Mouse (Mus musculus): ENCODE data around the gene Golm1.

The Golm1 gene

GRCm38 (mm10) chr13:59699131-59699530 is 23.5 kb upstream of the Golm1 start:
- no peak overlapping the region for H3K4me3 ChIP-seq (replicated peaks; ENCODE audit: low read length)
- peaks cover 10% of the 10 kb centered on the region for H3K27me3 ChIP-seq (ENCODE audit: insufficient read depth, low read length)
- H3K4me1 ChIP-seq (replicated peaks; ENCODE audit: low read depth, low read length), result peaks cover 12% of the 10 kb centered on the region
- no peaks in the 10 kb centered on the region for H3K9me3 ChIP-seq (ENCODE audit: low read length)
- H3K36me3 ChIP-seq (ENCODE audit: insufficient read depth, low read length), result no peaks in the 10 kb centered on the region
- TF ChIP-seq POU5F1 (IDR thresholded peaks at IDR 0.05; ENCODE audit: borderline replicate concordance, low read length) (no peak), NANOG (IDR thresholded peaks at IDR 0.05; ENCODE audit: borderline replicate concordance, low read length) (no peak), CTCF (conservative IDR thresholded peaks at IDR 0.05; ENCODE audit: low read length) (no peak)

GRCm38 (mm10) chr13:59695781-59696180 is 20.2 kb upstream of the Golm1 start:
- Histone ChIP-seq H3K9me3 (ENCODE audit: low read length) (peaks cover 5% of the 10 kb centered on the region), H3K4me3 (replicated peaks; ENCODE audit: low read length) (no peak overlapping the region), H3K27me3 (ENCODE audit: insufficient read depth, low read length) (no peaks in the 10 kb centered on the region), H3K4me1 (replicated peaks; ENCODE audit: low read depth, low read length) (peaks cover 14% of the 10 kb centered on the region), H3K36me3 (ENCODE audit: insufficient read depth, low read length) (no peaks in the 10 kb centered on the region)
- no peak for TF ChIP-seq CTCF (conservative IDR thresholded peaks at IDR 0.05; ENCODE audit: low read length)
- TF ChIP-seq NANOG (IDR thresholded peaks at IDR 0.05; ENCODE audit: borderline replicate concordance, low read length), result no peak
- TF ChIP-seq POU5F1 (IDR thresholded peaks at IDR 0.05; ENCODE audit: borderline replicate concordance, low read length), result no peak

GRCm38 (mm10) chr13:59694008-59694407 is 18.4 kb upstream of the Golm1 start, which contains the start of gene 4921517D22Rik:
Gene 4921517D22Rik (minus strand): TSS chr13:59694108.
- Histone ChIP-seq H3K36me3 (ENCODE audit: insufficient read depth, low read length) (no peaks in the 10 kb centered on the region), H3K4me3 (replicated peaks; ENCODE audit: low read length) (no peak within 1 kb of the TSS), H3K4me1 (replicated peaks; ENCODE audit: low read depth, low read length) (peaks cover 13% of the 10 kb centered on the region), H3K9me3 (ENCODE audit: low read length) (peaks cover 5% of the 10 kb centered on the region), H3K27me3 (ENCODE audit: insufficient read depth, low read length) (no peaks in the 10 kb centered on the region)
- TF ChIP-seq NANOG (IDR thresholded peaks at IDR 0.05; ENCODE audit: borderline replicate concordance, low read length) (no peak), CTCF (conservative IDR thresholded peaks at IDR 0.05; ENCODE audit: low read length) (no peak), POU5F1 (IDR thresholded peaks at IDR 0.05; ENCODE audit: borderline replicate concordance, low read length) (no peak)

- Histone ChIP-seq H3K4me3 (replicated peaks; ENCODE audit: low read length) (no peak overlapping the region), H3K36me3 (ENCODE audit: insufficient read depth, low read length) (no peaks in the 10 kb centered on the region), H3K4me1 (replicated peaks; ENCODE audit: low read depth, low read length) (peaks cover 13% of the 10 kb centered on the region), H3K9me3 (ENCODE audit: low read length) (peaks cover 5% of the 10 kb centered on the region), H3K27me3 (ENCODE audit: insufficient read depth, low read length) (no peaks in the 10 kb centered on the region)
- TF ChIP-seq POU5F1 (IDR thresholded peaks at IDR 0.05; ENCODE audit: borderline replicate concordance, low read length), result no peak
- no peak for TF ChIP-seq CTCF (conservative IDR thresholded peaks at IDR 0.05; ENCODE audit: low read length)
- no peak for TF ChIP-seq NANOG (IDR thresholded peaks at IDR 0.05; ENCODE audit: borderline replicate concordance, low read length)
These were observed 15.9 kb upstream of the Golm1 start for GRCm38 (mm10) chr13:59691478-59691877.

- Histone ChIP-seq H3K4me3 (replicated peaks; ENCODE audit: low read length) (no peak overlapping the region), H3K36me3 (ENCODE audit: insufficient read depth, low read length) (no peaks in the 10 kb centered on the region), H3K9me3 (ENCODE audit: low read length) (peaks cover 5% of the 10 kb centered on the region), H3K4me1 (replicated peaks; ENCODE audit: low read depth, low read length) (peaks cover 15% of the 10 kb centered on the region), H3K27me3 (ENCODE audit: insufficient read depth, low read length) (no peaks in the 10 kb centered on the region)
- peak; percentile 25; the same call in 1 of the 2 replicates for TF ChIP-seq CTCF (conservative IDR thresholded peaks at IDR 0.05; ENCODE audit: low read length)
- no peak for TF ChIP-seq NANOG (IDR thresholded peaks at IDR 0.05; ENCODE audit: borderline replicate concordance, low read length)
These were observed 15.0 kb upstream of the Golm1 start for GRCm38 (mm10) chr13:59690576-59690975.

- Histone ChIP-seq H3K36me3 (ENCODE audit: insufficient read depth, low read length) (no peaks in the 10 kb centered on the region), H3K4me1 (replicated peaks; ENCODE audit: low read depth, low read length) (peaks cover 22% of the 10 kb centered on the region), H3K9me3 (ENCODE audit: low read length) (peaks cover 5% of the 10 kb centered on the region), H3K4me3 (replicated peaks; ENCODE audit: low read length) (no peak overlapping the region), H3K27me3 (ENCODE audit: insufficient read depth, low read length) (no peaks in the 10 kb centered on the region)
- TF ChIP-seq POU5F1 (IDR thresholded peaks at IDR 0.05; ENCODE audit: borderline replicate concordance, low read length), result no peak
- no peak for TF ChIP-seq NANOG (IDR thresholded peaks at IDR 0.05; ENCODE audit: borderline replicate concordance, low read length)
- no peak for TF ChIP-seq CTCF (conservative IDR thresholded peaks at IDR 0.05; ENCODE audit: low read length)
These were observed 14.2 kb upstream of the Golm1 start for GRCm38 (mm10) chr13:59689843-59690242.

- Histone ChIP-seq H3K4me1 (replicated peaks; ENCODE audit: low read depth, low read length) (peaks cover 25% of the 10 kb centered on the region), H3K36me3 (ENCODE audit: insufficient read depth, low read length) (no peaks in the 10 kb centered on the region), H3K27me3 (ENCODE audit: insufficient read depth, low read length) (no peaks in the 10 kb centered on the region), H3K9me3 (ENCODE audit: low read length) (peaks cover 5% of the 10 kb centered on the region), H3K4me3 (replicated peaks; ENCODE audit: low read length) (no peak overlapping the region)
- no peak for TF ChIP-seq CTCF (conservative IDR thresholded peaks at IDR 0.05; ENCODE audit: low read length)
- no peak for TF ChIP-seq NANOG (IDR thresholded peaks at IDR 0.05; ENCODE audit: borderline replicate concordance, low read length)
- TF ChIP-seq POU5F1 (IDR thresholded peaks at IDR 0.05; ENCODE audit: borderline replicate concordance, low read length), result no peak
These were observed 13.7 kb upstream of the Golm1 start for GRCm38 (mm10) chr13:59689313-59689712.

- H3K27me3 ChIP-seq (ENCODE audit: insufficient read depth, low read length), result no peaks in the 10 kb centered on the region
- no peak overlapping the region for H3K4me3 ChIP-seq (replicated peaks; ENCODE audit: low read length)
- peaks cover 25% of the 10 kb centered on the region for H3K4me1 ChIP-seq (replicated peaks; ENCODE audit: low read depth, low read length)
- H3K9me3 ChIP-seq (ENCODE audit: low read length), result peaks cover 5% of the 10 kb centered on the region
- no peak for TF ChIP-seq POU5F1 (IDR thresholded peaks at IDR 0.05; ENCODE audit: borderline replicate concordance, low read length)
- no peak for TF ChIP-seq CTCF (conservative IDR thresholded peaks at IDR 0.05; ENCODE audit: low read length)
- TF ChIP-seq NANOG (IDR thresholded peaks at IDR 0.05; ENCODE audit: borderline replicate concordance, low read length), result no peak
- no peaks in the 10 kb centered on the region for H3K36me3 ChIP-seq (ENCODE audit: insufficient read depth, low read length)
These were observed 12.7 kb upstream of the Golm1 start for GRCm38 (mm10) chr13:59688338-59688770.

GRCm38 (mm10) chr13:59685236-59685635 is 9.6 kb upstream of the Golm1 start:
- H3K36me3 ChIP-seq (ENCODE audit: insufficient read depth, low read length), result no peaks in the 10 kb centered on the region
- no peaks in the 10 kb centered on the region for H3K27me3 ChIP-seq (ENCODE audit: insufficient read depth, low read length)
- no peaks in the 10 kb centered on the region for H3K9me3 ChIP-seq (ENCODE audit: low read length)
- H3K4me1 ChIP-seq (replicated peaks; ENCODE audit: low read depth, low read length), result peaks cover 33% of the 10 kb centered on the region
- H3K4me3 ChIP-seq (replicated peaks; ENCODE audit: low read length), result no peak overlapping the region
- no peak for TF ChIP-seq CTCF (conservative IDR thresholded peaks at IDR 0.05; ENCODE audit: low read length)
- no peak for TF ChIP-seq NANOG (IDR thresholded peaks at IDR 0.05; ENCODE audit: borderline replicate concordance, low read length)
- no peak for TF ChIP-seq POU5F1 (IDR thresholded peaks at IDR 0.05; ENCODE audit: borderline replicate concordance, low read length)

Data from E14TG2a.4 (cell line).